Mouse (Mus musculus) NIH3T3 (cell line): ENCODE measurements around the gene Camk1d.
"Not testable (repeated sequence)": the region's sequence is repeated elsewhere in the genome, so short reads cannot be mapped to it uniquely, and the experiment has no call there.

Experiments
- DNase-seq: peaks from one replicate; pipeline ENCODE4 v3.0.0-alpha.2; 2012; ENCODE audit warnings: low read depth

Gene Camk1d

GRCm38 (mm10) chr2:5610521-5610920, 103.8 kb downstream of the Camk1d start:
- peak; percentile 81 for DNase-seq

- peak; percentile 53 for DNase-seq
Measured at GRCm38 (mm10) chr2:5607920-5608841, 106.1 kb downstream of the Camk1d start.

- DNase-seq = no peak
Measured at GRCm38 (mm10) chr2:5605849-5606248, 108.5 kb downstream of the Camk1d start.

- DNase-seq = no peak
Measured at GRCm38 (mm10) chr2:5602044-5602443, 112.3 kb downstream of the Camk1d start.

- DNase-seq = not testable (repeated sequence)
Measured at GRCm38 (mm10) chr2:5601243-5601642, 113.1 kb downstream of the Camk1d start.

GRCm38 (mm10) chr2:5600183-5600962, 113.9 kb downstream of the Camk1d start:
- no peak for DNase-seq

GRCm38 (mm10) chr2:5599713-5600112, 114.6 kb downstream of the Camk1d start:
- DNase-seq = no peak

GRCm38 (mm10) chr2:5598533-5598932, 115.8 kb downstream of the Camk1d start:
- no peak for DNase-seq

- DNase-seq = no peak
Measured at GRCm38 (mm10) chr2:5596882-5597281, 117.4 kb downstream of the Camk1d start.

- no peak for DNase-seq
Measured at GRCm38 (mm10) chr2:5595356-5596191, 118.7 kb downstream of the Camk1d start.

GRCm38 (mm10) chr2:5592461-5593136, 121.7 kb downstream of the Camk1d start:
- DNase-seq = no peak

- no peak for DNase-seq
Measured at GRCm38 (mm10) chr2:5590074-5590473, 124.2 kb downstream of the Camk1d start.

- DNase-seq = no peak
Measured at GRCm38 (mm10) chr2:5589163-5589562, 125.2 kb downstream of the Camk1d start.

GRCm38 (mm10) chr2:5588329-5588982, 125.9 kb downstream of the Camk1d start:
- DNase-seq = no peak

- DNase-seq = no peak
Measured at GRCm38 (mm10) chr2:5584318-5585027, 129.8 kb downstream of the Camk1d start.

- peak; percentile 56 for DNase-seq
Measured at GRCm38 (mm10) chr2:5579391-5579790, 134.9 kb downstream of the Camk1d start.

- no peak for DNase-seq
Measured at GRCm38 (mm10) chr2:5577399-5578129, 136.8 kb downstream of the Camk1d start.

- DNase-seq = no peak
Measured at GRCm38 (mm10) chr2:5572314-5573006, 141.9 kb downstream of the Camk1d start.

GRCm38 (mm10) chr2:5566611-5567010, 147.7 kb downstream of the Camk1d start:
- no peak for DNase-seq
